In genomic region chr7:112225615-112226262, GRCm38 (mm10) we compare ENCODE assay signal across 7 mouse cellular contexts. TPM values are rescaled to one million over a fixed set of nuclear protein-coding genes. Genes with fewer than 3 reads are reported as not detected.
DNase-seq lines count a peak whose midpoint lies in the region; ATAC-seq lines count a peak whose summit lies in the region.

Gene Mical2, plus strand, starts transcription at chr7:112225856.

- DNase-seq in adrenal gland, postnatal 4 days (ENCODE audit: low spot score in 2 of 2), result peak; percentile 72
- DNase-seq in heart, adult 8-10 months (ENCODE audit: low spot score), result peak; percentile 92
- peak; percentile 88 to 91 for DNase-seq in kidney, adult 8-10 months
- peak; percentile 95 for DNase-seq in midbrain, embryonic 14.5 days
- DNase-seq in spleen, adult 18-20 months, result peak; percentile 40 to 56

- H3K9me3 ChIP-seq in embryonic facial prominence, embryonic 13.5 days, result no peaks in the 10 kb centered on the region
- H3K9me3 ChIP-seq in limb, embryonic 12.5 days, result no peaks in the 10 kb centered on the region; the same call in 1 of the 2 replicates
- H3K9me3 ChIP-seq in midbrain, embryonic 14.5 days (ENCODE audit: control insufficient read depth, low read length), result no peaks in the 10 kb centered on the region

- H3K4me3 ChIP-seq in embryonic facial prominence, embryonic 13.5 days, result peak within 1 kb of the TSS; percentile 57
- peak within 1 kb of the TSS; percentile 54 for H3K4me3 ChIP-seq in limb, embryonic 12.5 days (replicated peaks)
- peak within 1 kb of the TSS; percentile 56 for H3K4me3 ChIP-seq in midbrain, embryonic 14.5 days (replicated peaks; ENCODE audit: low read depth, low read length)

- peaks cover 21% of the 10 kb centered on the region for H3K4me1 ChIP-seq in embryonic facial prominence, embryonic 13.5 days
- H3K4me1 ChIP-seq in limb, embryonic 12.5 days (replicated peaks), result peaks cover 20% of the 10 kb centered on the region
- peaks cover 14% of the 10 kb centered on the region for H3K4me1 ChIP-seq in midbrain, embryonic 14.5 days (ENCODE audit: control insufficient read depth, insufficient read depth, low read length)

- peak; percentile 91 for ATAC-seq in embryonic facial prominence, embryonic 13.5 days (ENCODE audit: insufficient number of reproducible peaks, insufficient read depth, low FRiP score, low TSS enrichment, low read depth)
- peak; percentile 95 for ATAC-seq in limb, embryonic 12.5 days (ENCODE audit: insufficient number of reproducible peaks, insufficient read depth, low FRiP score, low TSS enrichment, low read depth)
- ATAC-seq in midbrain, embryonic 14.5 days (ENCODE audit: low FRiP score, low TSS enrichment), result peak; percentile 97

- no peaks in the 10 kb centered on the region for H3K36me3 ChIP-seq in embryonic facial prominence, embryonic 13.5 days
- H3K36me3 ChIP-seq in limb, embryonic 12.5 days, result no peaks in the 10 kb centered on the region
- no peaks in the 10 kb centered on the region for H3K36me3 ChIP-seq in midbrain, embryonic 14.5 days (ENCODE audit: control insufficient read depth, insufficient read depth, low read length)

- H3K27me3 ChIP-seq in embryonic facial prominence, embryonic 13.5 days, result peaks cover 66% of the 10 kb centered on the region
- H3K27me3 ChIP-seq in limb, embryonic 12.5 days, result peaks cover 65% of the 10 kb centered on the region
- peaks cover 37% of the 10 kb centered on the region for H3K27me3 ChIP-seq in midbrain, embryonic 14.5 days (ENCODE audit: control insufficient read depth, insufficient read depth, low read length)

- under 1% methylated on average over 53 of the region's 53 CpGs for WGBS in embryonic facial prominence, embryonic 13.5 days
- under 1% methylated on average over 53 of the region's 53 CpGs for WGBS in limb, embryonic 12.5 days
- under 1% methylated on average over 53 of the region's 53 CpGs for WGBS in midbrain, embryonic 14.5 days

- H3K27ac ChIP-seq in embryonic facial prominence, embryonic 13.5 days, result no peak within 1 kb of the TSS
- H3K27ac ChIP-seq in limb, embryonic 12.5 days, result no peak within 1 kb of the TSS
- no peak within 1 kb of the TSS for H3K27ac ChIP-seq in midbrain, embryonic 14.5 days (replicated peaks; ENCODE audit: low read depth, low read length)

- H3K9ac ChIP-seq in embryonic facial prominence, embryonic 13.5 days, result peak within 1 kb of the TSS; percentile 70
- H3K9ac ChIP-seq in limb, embryonic 12.5 days (replicated peaks), result peak within 1 kb of the TSS; percentile 52; the same call in 1 of the 2 replicates
- H3K9ac ChIP-seq in midbrain, embryonic 14.5 days (replicated peaks; ENCODE audit: low read length), result peak within 1 kb of the TSS; percentile 56

- peak within 1 kb of the TSS; percentile 99 for H3K4me2 ChIP-seq in embryonic facial prominence, embryonic 13.5 days
- peak within 1 kb of the TSS; percentile 97 for H3K4me2 ChIP-seq in limb, embryonic 12.5 days
- peak within 1 kb of the TSS; percentile 99 for H3K4me2 ChIP-seq in midbrain, embryonic 14.5 days (ENCODE audit: low read length)

RNA-seq across cellular contexts. Expression of gene Mical2, which starts in this region (rescaled TPM):
- total RNA-seq in adrenal gland, postnatal 4 days (2021), result 10 to 100 TPM; 25.2 TPM
- 4.3 and 5.4 TPM in 2 replicates for polyA plus RNA-seq in embryonic facial prominence, embryonic 13.5 days (2015; fragmentation: Nextera tagmentation; extraction: Ambion mirVana)
- 100 to 1,000 TPM in 1 of 4 experiments, 10 to 100 TPM in 3; 82.0 to 100 (median 95.6) TPM for total RNA-seq in heart, adult 8-10 months (2022)
- polyA plus RNA-seq in limb, embryonic 12.5 days (2016; fragmentation: Nextera tagmentation; extraction: Ambion mirVana), result 2.4 and 3.2 TPM in 2 replicates
- polyA plus RNA-seq in midbrain, embryonic 14.5 days (2014; fragmentation: Nextera tagmentation; extraction: Ambion mirVana), result 1.6 and 2.1 TPM in 2 replicates
